Mouse (Mus musculus): ENCODE measurements around the gene Poldip2. TPM values are rescaled to one million over a fixed set of nuclear protein-coding genes. Genes with fewer than 3 reads are reported as not detected.
"Not testable (repeated sequence)": the region's sequence is repeated elsewhere in the genome, so short reads cannot be mapped to it uniquely, and the experiment has no call there.

The Poldip2 gene
- polyA plus RNA-seq, 1 experiment from 2014 or later, result 139 TPM

- H3K9me3 ChIP-seq, result no peaks in the 10 kb centered on the region
- ATAC-seq (ENCODE audit: extremely low read depth, insufficient number of reproducible peaks, low FRiP score, low TSS enrichment), result no peak
- H3K4me3 ChIP-seq, result no peak overlapping the region
- 53% methylated on average over 6 of the region's 6 CpGs for WGBS
- no peak overlapping the region for H3K9ac ChIP-seq
- H3K4me1 ChIP-seq, result peaks cover 29% of the 10 kb centered on the region
- peaks cover 65% of the 10 kb centered on the region for H3K36me3 ChIP-seq
- H3K27me3 ChIP-seq (replicated peaks), result no peaks in the 10 kb centered on the region
- H3K27ac ChIP-seq (replicated peaks), result peak overlapping the region; percentile 83
- peak overlapping the region; percentile 24 for H3K4me2 ChIP-seq
Measured at GRCm38 (mm10) chr11:78531046-78531445, 19.1 kb downstream of the Poldip2 start.

- H3K4me3 ChIP-seq; H3K9ac ChIP-seq; H3K9me3 ChIP-seq; H3K4me2 ChIP-seq; ATAC-seq (ENCODE audit: extremely low read depth, insufficient number of reproducible peaks, low FRiP score, low TSS enrichment); H3K27me3 ChIP-seq (replicated peaks): not testable (repeated sequence)
- H3K36me3 ChIP-seq, result peaks cover 61% of the 10 kb centered on the region
- peak overlapping the region; percentile 83 for H3K27ac ChIP-seq (replicated peaks)
- peaks cover 29% of the 10 kb centered on the region for H3K4me1 ChIP-seq
- 79% methylated on average over 10 of the region's 10 CpGs for WGBS
Measured at GRCm38 (mm10) chr11:78531515-78531914, 19.5 kb downstream of the Poldip2 start.

DNA sequence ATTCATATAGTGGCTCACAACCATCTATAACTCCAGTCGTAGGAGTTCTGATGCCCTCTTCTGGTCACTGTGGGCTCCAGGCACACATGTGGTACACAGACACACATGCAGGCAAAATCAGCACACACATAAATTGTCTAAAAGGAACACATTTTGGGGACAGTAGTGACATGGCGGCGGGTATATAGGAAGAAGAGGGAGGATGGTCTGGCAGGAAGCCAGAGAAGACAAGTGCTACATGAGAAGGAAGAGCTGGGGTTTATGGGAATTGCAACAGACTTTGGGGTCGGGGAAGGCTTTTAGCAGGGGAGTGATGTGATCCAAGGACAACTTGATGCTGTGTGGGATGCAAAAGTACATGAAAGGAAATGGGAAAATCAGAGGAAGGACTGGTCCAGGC is 22.5 kb downstream of the Poldip2 start:
- H3K4me1 ChIP-seq, result peaks cover 50% of the 10 kb centered on the region
- WGBS, result 70% methylated on average over 4 of the region's 4 CpGs
- H3K27ac ChIP-seq (replicated peaks), result peak overlapping the region; percentile 98
- H3K9me3 ChIP-seq, result no peaks in the 10 kb centered on the region
- no peaks in the 10 kb centered on the region for H3K27me3 ChIP-seq (replicated peaks)
- peak overlapping the region; percentile 85 for H3K4me2 ChIP-seq
- no peak for ATAC-seq (ENCODE audit: extremely low read depth, insufficient number of reproducible peaks, low FRiP score, low TSS enrichment)
- H3K4me3 ChIP-seq, result peak overlapping the region; percentile 86
- peak overlapping the region; percentile 93 for H3K9ac ChIP-seq
- H3K36me3 ChIP-seq, result peaks cover 43% of the 10 kb centered on the region

DNA sequence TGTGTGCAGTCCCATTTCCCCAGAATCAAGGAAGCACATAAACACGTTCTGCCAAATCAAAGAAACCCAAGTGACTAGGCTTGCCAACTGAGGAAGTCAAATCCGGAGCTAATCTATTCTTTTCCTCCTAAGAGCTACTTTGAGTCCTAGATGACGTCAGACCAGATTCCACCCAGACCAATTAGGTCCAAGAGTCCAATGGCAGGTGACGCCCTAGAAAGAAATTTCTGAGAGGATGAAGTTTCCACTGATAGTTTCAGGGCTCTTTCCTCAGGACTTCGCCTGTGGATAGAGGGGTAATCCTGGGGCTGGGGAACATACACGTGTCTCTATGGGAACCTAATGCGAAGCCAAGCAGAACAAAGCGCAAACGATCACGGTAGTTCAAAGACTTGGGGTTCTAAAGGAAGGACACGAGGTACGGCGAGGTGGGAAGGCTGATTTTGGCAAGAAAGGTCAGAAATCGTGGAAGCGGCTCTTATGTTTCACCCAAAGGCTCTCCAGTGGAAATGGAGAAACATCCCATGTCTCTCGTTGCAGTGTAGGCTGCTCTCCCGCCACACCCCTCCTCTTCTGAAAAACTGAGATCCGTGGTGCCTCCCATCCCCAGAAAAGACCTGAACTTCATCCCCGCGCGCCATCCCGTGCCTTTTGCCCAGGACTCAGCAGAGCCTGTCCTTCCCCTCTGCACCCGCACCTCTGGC is 23.5 kb downstream of the Poldip2 start:
- H3K9me3 ChIP-seq, result no peaks in the 10 kb centered on the region
- H3K27me3 ChIP-seq (replicated peaks), result no peaks in the 10 kb centered on the region
- H3K4me3 ChIP-seq, result peak overlapping the region; percentile 86
- H3K27ac ChIP-seq (replicated peaks), result peak overlapping the region; percentile 98
- H3K4me1 ChIP-seq, result peaks cover 44% of the 10 kb centered on the region
- peaks cover 43% of the 10 kb centered on the region for H3K36me3 ChIP-seq
- ATAC-seq (ENCODE audit: extremely low read depth, insufficient number of reproducible peaks, low FRiP score, low TSS enrichment), result no peak
- H3K9ac ChIP-seq, result peak overlapping the region; percentile 93
- peak overlapping the region; percentile 85 for H3K4me2 ChIP-seq
- under 1% methylated on average over 23 of the region's 23 CpGs for whole genome bisulfite sequencing

- WGBS, result under 1% methylated on average over 52 of the region's 52 CpGs
- H3K36me3 ChIP-seq, result peaks cover 46% of the 10 kb centered on the region
- peak within 1 kb of the TSS; percentile 94 for H3K4me2 ChIP-seq
- H3K27me3 ChIP-seq (replicated peaks), result no peaks in the 10 kb centered on the region
- ATAC-seq (ENCODE audit: extremely low read depth, insufficient number of reproducible peaks, low FRiP score, low TSS enrichment), result peak; percentile 96
- H3K4me3 ChIP-seq, result peak within 1 kb of the TSS; percentile 86
- H3K9ac ChIP-seq, result peak within 1 kb of the TSS; percentile 95
- H3K27ac ChIP-seq (replicated peaks), result peak within 1 kb of the TSS; percentile 98
- H3K9me3 ChIP-seq, result no peaks in the 10 kb centered on the region
- peaks cover 37% of the 10 kb centered on the region for H3K4me1 ChIP-seq
Measured at GRCm38 (mm10) chr11:78536080-78536689, 24.2 kb downstream of the Poldip2 start, which contains the start of the genes Tnfaip1 and Ift20. Gene Tnfaip1 (minus strand): TSS chr11:78536332. Gene Ift20 (plus strand): TSS chr11:78536361.

DNA sequence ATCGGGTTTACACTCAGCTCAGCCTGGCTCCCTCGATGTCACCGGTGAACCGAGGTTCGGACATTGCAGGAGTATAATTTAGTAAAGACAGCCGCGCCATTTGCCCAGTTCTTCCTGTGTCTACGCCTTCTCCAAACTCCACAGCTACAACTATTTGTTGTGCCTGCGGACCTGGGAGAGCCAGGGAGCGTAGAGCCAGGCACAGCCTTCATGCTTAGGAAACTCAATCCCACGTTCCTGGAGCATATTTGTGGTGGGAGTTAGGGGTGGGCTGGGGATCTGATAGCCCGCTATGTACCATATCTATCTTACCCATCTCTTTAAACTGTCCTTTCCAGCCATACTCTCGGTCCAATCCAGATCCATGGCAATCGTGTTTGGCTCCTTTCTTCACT is 24.7 kb downstream of the Poldip2 start:
- peaks cover 34% of the 10 kb centered on the region for H3K4me1 ChIP-seq
- H3K27ac ChIP-seq (replicated peaks), result peak overlapping the region; percentile 98
- H3K4me3 ChIP-seq, result peak overlapping the region; percentile 86
- no peak for ATAC-seq (ENCODE audit: extremely low read depth, insufficient number of reproducible peaks, low FRiP score, low TSS enrichment)
- 2% methylated on average over 14 of the region's 14 CpGs for WGBS
- peak overlapping the region; percentile 94 for H3K4me2 ChIP-seq
- no peaks in the 10 kb centered on the region for H3K27me3 ChIP-seq (replicated peaks)
- no peaks in the 10 kb centered on the region for H3K9me3 ChIP-seq
- peaks cover 49% of the 10 kb centered on the region for H3K36me3 ChIP-seq
- H3K9ac ChIP-seq, result peak overlapping the region; percentile 95

GRCm38 (mm10) chr11:78540358-78540757 is 28.4 kb downstream of the Poldip2 start:
- H3K4me1 ChIP-seq, result peaks cover 21% of the 10 kb centered on the region
- whole genome bisulfite sequencing, result 84% methylated on average over 3 of the region's 3 CpGs
- no peaks in the 10 kb centered on the region for H3K27me3 ChIP-seq (replicated peaks)
- no peak overlapping the region for H3K4me3 ChIP-seq
- H3K9ac ChIP-seq, result no peak overlapping the region
- no peak for ATAC-seq (ENCODE audit: extremely low read depth, insufficient number of reproducible peaks, low FRiP score, low TSS enrichment)
- peaks cover 69% of the 10 kb centered on the region for H3K36me3 ChIP-seq
- H3K4me2 ChIP-seq, result no peak overlapping the region
- H3K9me3 ChIP-seq, result no peaks in the 10 kb centered on the region
- no peak overlapping the region for H3K27ac ChIP-seq (replicated peaks)

- Histone ChIP-seq H3K27ac (replicated peaks) (no peak overlapping the region), H3K4me3 (no peak overlapping the region), H3K36me3 (peaks cover 69% of the 10 kb centered on the region), H3K27me3 (replicated peaks) (no peaks in the 10 kb centered on the region), H3K9ac (no peak overlapping the region), H3K4me2 (no peak overlapping the region), H3K9me3 (no peaks in the 10 kb centered on the region), H3K4me1 (peaks cover 15% of the 10 kb centered on the region)
- 89% methylated on average over 7 of the region's 7 CpGs for WGBS
- ATAC-seq (ENCODE audit: extremely low read depth, insufficient number of reproducible peaks, low FRiP score, low TSS enrichment), result no peak
Measured at GRCm38 (mm10) chr11:78544449-78545111, 32.6 kb downstream of the Poldip2 start.

- 68% methylated on average over 8 of the region's 8 CpGs for WGBS
- ATAC-seq (ENCODE audit: extremely low read depth, insufficient number of reproducible peaks, low FRiP score, low TSS enrichment), result no peak; the same call in 1 of the 2 replicates
Measured at GRCm38 (mm10) chr11:78545181-78545580, 33.2 kb downstream of the Poldip2 start.

DNA sequence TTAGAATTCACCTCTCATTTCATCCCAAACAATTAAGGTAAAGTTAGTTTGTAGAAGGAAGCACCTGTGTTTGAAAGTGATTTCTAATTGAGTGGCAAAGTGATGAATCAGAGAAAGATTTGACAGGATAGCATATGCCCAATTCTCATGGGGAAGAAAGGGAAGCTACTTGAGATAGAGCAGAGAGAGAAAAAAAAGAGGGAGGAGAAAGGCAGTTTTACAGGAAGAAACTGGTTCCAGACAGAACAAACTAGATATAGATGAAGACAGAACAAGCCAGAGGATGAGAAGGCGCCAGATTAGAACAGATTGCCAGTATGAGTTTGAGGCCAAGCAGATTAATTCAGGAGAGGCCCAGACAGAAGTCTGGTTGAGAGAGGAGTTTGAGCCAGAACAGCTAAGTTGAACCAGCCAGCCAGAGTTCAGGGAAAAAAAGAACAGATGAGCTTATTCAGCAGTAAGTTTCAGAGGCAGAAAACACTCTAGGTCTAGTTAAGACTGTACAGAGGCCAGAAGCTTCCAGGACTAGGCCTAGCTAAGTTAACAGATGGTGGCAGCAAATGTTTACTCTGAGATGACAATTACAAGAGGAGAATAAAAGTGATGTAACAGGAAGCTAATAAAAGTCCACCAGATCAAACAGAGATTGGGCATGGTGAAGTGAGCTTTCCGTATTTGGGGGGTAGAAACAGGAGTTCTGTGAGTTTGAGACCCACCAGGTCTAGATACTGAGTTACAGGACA is 35.9 kb downstream of the Poldip2 start:
- WGBS, result 85% methylated on average over 2 of the region's 2 CpGs
- Histone ChIP-seq H3K36me3 (peaks cover 36% of the 10 kb centered on the region), H3K27me3 (replicated peaks) (no peaks in the 10 kb centered on the region), H3K9ac (no peak overlapping the region), H3K4me3 (no peak overlapping the region), H3K27ac (replicated peaks) (no peak overlapping the region), H3K4me1 (peaks cover 22% of the 10 kb centered on the region), H3K4me2 (no peak overlapping the region), H3K9me3 (no peaks in the 10 kb centered on the region)
- no peak for ATAC-seq (ENCODE audit: extremely low read depth, insufficient number of reproducible peaks, low FRiP score, low TSS enrichment)

More at GRCm38 (mm10) chr11:78545181-78545580, 33.2 kb downstream of the Poldip2 start:
- Histone ChIP-seq H3K27me3 (replicated peaks) (no peaks in the 10 kb centered on the region), H3K9ac (no peak overlapping the region), H3K4me2 (no peak overlapping the region), H3K9me3 (no peaks in the 10 kb centered on the region), H3K4me1 (peaks cover 19% of the 10 kb centered on the region), H3K4me3 (no peak overlapping the region), H3K27ac (replicated peaks) (no peak overlapping the region), H3K36me3 (peaks cover 63% of the 10 kb centered on the region)
